Mouse (Mus musculus) liver, adult 2 months (tissue): ENCODE results near the gene Slc39a1.
"Not testable (repeated sequence)": the region's sequence is repeated elsewhere in the genome, so short reads cannot be mapped to it uniquely, and the experiment has no call there.

Experiments used
- CTCF ChIP-seq: fragments of 200-500 bp; IDR thresholded peaks from 2 replicates; pipeline ENCODE4 v1.5.1; 2011; ENCODE audit warnings: low read depth, low read length, control low read depth
- POLR2A ChIP-seq: fragments of 200-500 bp; IDR thresholded peaks from 2 replicates; pipeline ENCODE4 v1.6.1; 2011; ENCODE audit warnings: low read length, control low read depth; ENCODE audit not compliant: insufficient read depth; ENCODE audit errors: extremely low read depth

GRCm38 (mm10) chr3:90253174-90253573, 5.2 kb downstream of the Slc39a1 start:
- not testable (repeated sequence) for TF ChIP-seq POLR2A, CTCF
